Mouse (Mus musculus) ES-E14 (cell line): ENCODE measurements around the gene Itpr1. TPM values are rescaled to one million over a fixed set of nuclear protein-coding genes. Genes with fewer than 3 reads are reported as not detected.

Source experiments
- DNase-seq: peaks from one replicate; pipeline ENCODE4 v3.0.0-alpha.2; 2013; ENCODE audit warnings: low read depth, low spot score
- H3K27ac ChIP-seq: 2 replicates; pipeline ENCODE4 v1.5.1; 2012; ENCODE audit warnings: low read depth, mild to moderate bottlenecking, low read length, moderate library complexity, mixed read lengths; ENCODE audit not compliant: poor library complexity, insufficient read depth, severe bottlenecking
- H3K36me3 ChIP-seq: 2 replicates; pipeline ENCODE4 v1.6.1; 2012; ENCODE audit warnings: mild to moderate bottlenecking, low read length, moderate library complexity, mixed read lengths; ENCODE audit not compliant: control insufficient read depth, poor library complexity, insufficient read depth, severe bottlenecking
- H3K4me1 ChIP-seq, 2 experiments: fragments of 150-350 bp in 1 of 2; sonication (generic) in 1 of 2; 2 replicates each; pipeline ENCODE4 v1.6.1; 2012; ENCODE audit warnings: low read length in 2 of 2, mild to moderate bottlenecking in 1 of 2, mixed read lengths in 1 of 2; ENCODE audit not compliant: control insufficient read depth in 2 of 2, insufficient read depth in 2 of 2, poor library complexity in 1 of 2
- H3K4me3 ChIP-seq, 2 experiments: fragments of 150-350 bp in 1 of 2; sonication (generic) in 1 of 2; 2 replicates each; pipeline ENCODE4 v1.5.1; 2012; ENCODE audit warnings: low read length in 2 of 2, low read depth in 1 of 2, mild to moderate bottlenecking in 1 of 2, mixed read lengths in 1 of 2; ENCODE audit not compliant: insufficient read depth in 1 of 2, poor library complexity in 1 of 2, severe bottlenecking in 1 of 2
- H3K9ac ChIP-seq: 2 replicates; pipeline ENCODE4 v1.6.1; 2012; ENCODE audit warnings: low read depth, mild to moderate bottlenecking, low read length, mixed read lengths; ENCODE audit not compliant: poor library complexity, insufficient read depth, severe bottlenecking
- H3K9me3 ChIP-seq: fragments of 150-350 bp; sonication (generic); 2 replicates; pipeline ENCODE4 v1.6.1; 2012; ENCODE audit warnings: low read depth, mild to moderate bottlenecking, low read length; ENCODE audit not compliant: control insufficient read depth, insufficient read depth
- CHD2 ChIP-seq: IDR thresholded peaks from 2 replicates; pipeline ENCODE4 v1.6.1; 2014; ENCODE audit warnings: mild to moderate bottlenecking, low read depth, low read length, inconsistent platforms
- HCFC1 ChIP-seq: IDR thresholded peaks from 2 replicates; pipeline ENCODE4 v1.6.1; 2012; ENCODE audit warnings: low read length, inconsistent platforms, borderline replicate concordance; ENCODE audit not compliant: insufficient read depth
- MAFK ChIP-seq: IDR thresholded peaks from 2 replicates; pipeline ENCODE4 v1.6.1; 2014; ENCODE audit warnings: mild to moderate bottlenecking, low read depth, low read length, inconsistent platforms; ENCODE audit not compliant: insufficient read depth
- ZC3H11A ChIP-seq: IDR thresholded peaks from 2 replicates; pipeline ENCODE4 v1.6.1; 2012; ENCODE audit warnings: low read depth, mild to moderate bottlenecking, inconsistent platforms, low read length, borderline replicate concordance
- ZNF384 ChIP-seq: IDR thresholded peaks from 2 replicates; pipeline ENCODE4 v1.6.1; 2012; ENCODE audit warnings: low read depth, low read length, inconsistent platforms
- in situ Hi-C, 2 experiments: fragments of 600-800 bp; cut with MboI; formaldehyde crosslinking; loops; one replicate each; pipeline ENCODE4 v1.15.1; 2025; ENCODE audit warnings: low sequenced_read_pairs in 2 of 2, inconsistent platforms in 1 of 2; ENCODE audit not compliant: unreplicated experiment in 2 of 2
- total RNA-seq: library from RNA; depleted of rRNA; stranded (reverse); fragments of 300-350 nt; gene quantifications from 2 replicates; pipeline ENCODE4 v1.2.3, GENCODE M21; 2012

Itpr1 gene
- total RNA-seq, 1 experiment: 52.8 TPM

GRCm38 (mm10) chr6:108246369-108247085, 33.6 kb downstream of the Itpr1 start:
- Histone ChIP-seq H3K36me3 (peaks cover 2% of the 10 kb centered on the region; the same call in 1 of the 2 replicates), H3K4me3 (no peak overlapping the region), H3K4me1 (peaks cover 0 to 11% of the 10 kb centered on the region in 2 experiments; a peak in 2 of 4 replicates), H3K27ac (no peak overlapping the region), H3K9ac (no peak overlapping the region), H3K9me3 (no peaks in the 10 kb centered on the region)
- TF ChIP-seq ZC3H11A: no peak
- no peak for TF ChIP-seq ZNF384
- no peak for TF ChIP-seq MAFK
- no peak for TF ChIP-seq CHD2
- TF ChIP-seq HCFC1: no peak
- no peak for DNase-seq
- in situ Hi-C loops: no loop called here

DNA sequence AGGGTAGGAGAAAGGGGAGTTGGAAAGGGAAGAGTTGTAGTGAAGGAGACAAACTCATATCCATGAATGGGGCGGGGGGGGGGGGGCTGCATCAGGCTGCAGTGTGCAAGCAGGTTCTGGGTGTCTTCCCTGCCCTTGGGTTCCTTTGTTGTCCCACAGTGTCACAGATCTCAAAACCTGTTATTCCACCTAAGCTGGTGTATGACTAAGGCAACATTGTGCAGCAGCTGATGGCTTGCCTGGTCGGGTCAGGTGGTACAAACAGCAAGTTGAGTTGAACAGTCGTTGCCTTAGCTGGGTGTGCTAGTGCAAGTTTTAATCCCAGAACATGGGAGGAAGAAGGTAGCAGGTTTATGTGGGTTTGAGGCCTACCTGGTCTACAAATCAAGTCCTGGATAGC, 34.3 kb downstream of the Itpr1 start:
- in situ Hi-C loops: no loop called here
- Histone ChIP-seq H3K36me3 (peaks cover 2% of the 10 kb centered on the region; the same call in 1 of the 2 replicates), H3K27ac (no peak overlapping the region), H3K9me3 (no peaks in the 10 kb centered on the region), H3K4me3 (no peak overlapping the region), H3K9ac (no peak overlapping the region), H3K4me1 (peaks cover 0 to 14% of the 10 kb centered on the region in 2 experiments; a peak in 2 of 4 replicates)
- DNase-seq: no peak
- TF ChIP-seq CHD2 (no peak), HCFC1 (no peak), ZNF384 (no peak), MAFK (no peak), ZC3H11A (no peak)

DNA sequence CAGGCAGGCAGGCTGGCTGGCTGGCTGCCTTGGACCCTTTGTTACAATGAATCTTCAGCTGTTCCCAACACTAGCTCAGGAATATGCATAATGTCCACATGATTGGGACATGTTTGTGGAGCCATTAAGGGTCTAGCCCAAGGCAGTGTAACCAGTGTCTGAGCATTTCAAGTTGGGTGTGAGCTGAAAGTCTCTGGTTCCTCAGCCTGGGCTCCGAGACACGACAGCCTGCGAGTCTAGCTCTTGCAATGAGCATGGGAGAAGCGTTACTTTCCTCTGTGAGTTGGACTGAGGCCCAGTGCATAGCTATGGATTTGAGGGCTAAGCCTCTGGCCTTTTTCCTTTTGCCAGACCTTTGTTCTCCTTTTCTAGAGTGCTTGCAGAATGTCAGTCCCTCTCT, 35.6 kb downstream of the Itpr1 start:
- peaks cover 0 to 18% of the 10 kb centered on the region in 2 experiments; a peak in 2 of 4 replicates for H3K4me1 ChIP-seq
- H3K36me3 ChIP-seq: no peaks in the 10 kb centered on the region
- peak overlapping the region; percentile 35; the same call in 1 of the 2 replicates for H3K27ac ChIP-seq
- no peak overlapping the region for H3K9ac ChIP-seq
- no peak overlapping the region for H3K4me3 ChIP-seq
- TF ChIP-seq HCFC1: no peak
- TF ChIP-seq MAFK: no peak
- no peak for TF ChIP-seq ZC3H11A
- no peak for TF ChIP-seq CHD2
- no peak for TF ChIP-seq ZNF384
- in situ Hi-C loops: no loop called here
- no peak for DNase-seq
- H3K9me3 ChIP-seq: no peaks in the 10 kb centered on the region

DNA sequence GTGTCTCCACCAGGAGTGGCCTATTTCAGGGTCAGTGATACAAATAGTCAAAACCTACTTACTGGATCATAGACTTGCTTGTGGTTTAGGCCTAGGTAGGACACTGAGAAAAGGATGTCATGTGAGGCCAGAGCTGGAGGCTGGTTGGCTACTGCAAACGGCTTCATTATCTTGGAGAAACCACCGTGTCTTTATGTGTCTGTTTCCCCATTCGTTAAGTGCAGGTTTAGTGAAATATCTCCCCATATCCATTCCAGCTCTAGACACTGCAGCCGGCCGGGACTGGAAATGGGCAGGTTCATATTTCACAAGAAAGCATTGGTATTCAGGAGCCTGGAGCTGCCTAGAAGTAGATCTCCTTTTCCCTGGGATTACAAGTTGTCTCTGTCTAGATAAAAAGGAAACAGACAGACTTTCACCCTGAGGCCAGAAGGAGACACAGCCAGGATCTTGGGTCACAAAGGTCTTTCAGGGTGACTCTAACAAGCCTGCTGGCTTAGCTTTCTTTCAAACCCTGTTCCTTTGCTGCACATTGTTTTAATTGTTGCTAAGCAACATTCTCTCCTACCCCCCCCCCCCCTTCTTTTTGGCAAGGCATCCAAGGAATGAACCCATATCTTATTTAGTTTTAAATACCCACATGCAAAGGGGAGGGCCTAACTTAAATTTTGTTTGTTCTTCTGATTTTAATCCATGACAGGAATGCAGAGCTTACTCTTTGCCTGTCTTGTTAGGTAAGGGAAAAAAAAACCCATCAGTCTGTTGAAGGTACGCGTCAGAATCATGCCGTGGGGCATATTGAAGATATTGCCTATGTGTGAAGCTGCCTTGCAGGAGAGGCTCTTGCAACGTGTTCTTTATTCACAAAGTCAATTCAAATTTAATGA, 36.4 kb downstream of the Itpr1 start:
- Histone ChIP-seq H3K9me3 (no peaks in the 10 kb centered on the region), H3K9ac (no peak overlapping the region), H3K4me1 (peaks cover 0 to 18% of the 10 kb centered on the region in 2 experiments; a peak in 2 of 4 replicates), H3K4me3 (no peak overlapping the region), H3K27ac (peak overlapping the region; percentile 35; the same call in 1 of the 2 replicates), H3K36me3 (no peaks in the 10 kb centered on the region)
- DNase-seq: no peak
- no peak for TF ChIP-seq ZNF384
- TF ChIP-seq MAFK: no peak
- TF ChIP-seq HCFC1: no peak
- TF ChIP-seq CHD2: no peak
- no peak for TF ChIP-seq ZC3H11A
- in situ Hi-C loops: no loop called here
